ENCODE assay signal across 8 mouse cellular contexts in the genomic region with DNA sequence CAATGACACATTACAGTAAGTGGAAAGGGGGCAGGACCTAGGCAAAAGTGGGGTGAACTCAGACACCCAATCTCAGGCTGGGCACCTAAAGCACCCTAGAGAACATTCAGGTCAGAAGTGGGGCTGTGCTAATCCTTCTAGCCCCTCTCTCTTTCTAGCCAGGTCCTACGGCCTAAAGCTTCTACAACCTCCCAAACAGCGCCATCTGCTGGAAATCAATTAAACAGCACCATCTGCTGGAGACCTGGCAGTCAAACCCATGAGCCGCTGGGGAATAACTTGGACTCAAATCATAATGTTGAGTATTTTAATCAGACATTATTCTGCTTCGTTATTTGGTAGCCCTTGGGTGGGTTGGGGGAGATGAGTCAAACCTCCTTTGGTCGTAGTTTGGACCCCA.
DNase-seq lines count a peak whose midpoint lies in the region; ATAC-seq and TF ChIP-seq lines count a peak whose summit lies in the region.

No protein-coding gene starts in this region.

- peak; percentile 68; the same call in 1 of the 2 replicates for TF ChIP-seq CTCF in small intestine, adult 2 months (IDR thresholded peaks at IDR 0.05; ENCODE audit: extremely low read depth, insufficient read length, insufficient replicate concordance, low read depth, low read length)

- H3K4me3 ChIP-seq in small intestine, adult 2 months (ENCODE audit: low read depth, low read length) = no peak overlapping the region

- 22% methylated on average over 5 of the region's 5 CpGs for WGBS in small intestine, adult 2 months

- H3K4me1 ChIP-seq in small intestine, adult 2 months (ENCODE audit: control insufficient read depth, insufficient read depth, insufficient read length, low read length) = peaks cover 3% of the 10 kb centered on the region; the same call in 1 of the 2 replicates

- intact Hi-C loops in left cerebral cortex, postnatal 4 days (cut with DNase I) = loop anchor here (5.0 to 10.0 kb wide), 3 partner anchors 66 to 1003 kb away; no protein-coding TSS in a partner anchor

- DNase-seq in CD4-positive, CD25-positive, alpha-beta regulatory T cell, adult 2 months (ENCODE audit: low read depth, low spot score) = peak; percentile 81
- DNase-seq in left cerebral cortex, adult 18-20 months (ENCODE audit: low spot score in 2 of 2) = peak; percentile 36 to 61
- no peak for DNase-seq in left cerebral cortex, adult 11 months (ENCODE audit: low spot score)
- DNase-seq in adrenal gland, adult 18-20 months (ENCODE audit: low spot score in 2 of 2) = peak; percentile 34 to 35
- peak; percentile 81 for DNase-seq in embryo, embryonic 10.5 days (ENCODE audit: low spot score)
- DNase-seq in left cerebral cortex, postnatal 4 days = peak; percentile 63

- H3K27ac ChIP-seq in small intestine, adult 2 months (ENCODE audit: insufficient read depth, low read depth, low read length) = no peak overlapping the region

- H3K36me3 ChIP-seq in small intestine, adult 2 months (ENCODE audit: control insufficient read depth, insufficient read depth, low read length) = no peaks in the 10 kb centered on the region

- ATAC-seq in CD4-positive, CD25-positive, alpha-beta regulatory T cell, adult 4 months = no peak

- TF ChIP-seq POLR2A in small intestine, adult 2 months (IDR thresholded peaks at IDR 0.05; ENCODE audit: low read depth, low read length) = no peak

- no peaks in the 10 kb centered on the region for H3K27me3 ChIP-seq in small intestine, adult 2 months (ENCODE audit: control insufficient read depth, insufficient read depth, low read length)
